Mouse (Mus musculus) forebrain, embryonic 10.5 days (tissue): ENCODE measurements around the gene Zfp791. TPM values are rescaled to one million over a fixed set of nuclear protein-coding genes. Genes with fewer than 3 reads are reported as not detected.
A peak's percentile ranks its signal among the peaks of the same experiment; 100 is the strongest.

ENCODE experiments used
- DNase-seq: peaks from one replicate; pipeline ENCODE4 v3.0.0-alpha.2; 2017; ENCODE audit warnings: low spot score; ENCODE audit errors: extremely low spot score
- H3K27ac ChIP-seq: fragments of 300-500 bp; sonication (generic); 2 replicates; pipeline ENCODE4 v1.5.1; 2016; ENCODE audit warnings: mild to moderate bottlenecking
- H3K27me3 ChIP-seq: fragments of 300-500 bp; sonication (generic); 2 replicates; pipeline ENCODE4 v1.6.1; 2016; ENCODE audit warnings: mild to moderate bottlenecking; ENCODE audit not compliant: poor library complexity, severe bottlenecking
- H3K36me3 ChIP-seq: fragments of 300-500 bp; sonication (generic); replicated peaks from 2 replicates; pipeline ENCODE4 v1.6.1; 2016; ENCODE audit warnings: mild to moderate bottlenecking, moderate library complexity
- H3K4me1 ChIP-seq: fragments of 300-500 bp; sonication (generic); 2 replicates; pipeline ENCODE4 v1.6.1; 2016
- H3K4me3 ChIP-seq: fragments of 300-500 bp; sonication (generic); 2 replicates; pipeline ENCODE4 v1.5.1; 2016; ENCODE audit warnings: mild to moderate bottlenecking, moderate library complexity
- H3K9me3 ChIP-seq: fragments of 300-500 bp; sonication (generic); 2 replicates; pipeline ENCODE4 v1.6.1; 2016; ENCODE audit warnings: mild to moderate bottlenecking, moderate library complexity
- WGBS: fragments of 180-500 bp; shearing (Covaris S2); methylation state at CpG from one replicate; pipeline ENCODE4 v1.1.7; 2016; 5-methylcytosine and 5-hydroxymethylcytosine counted together
- polyA plus RNA-seq: library from polyadenylated mRNA; unstranded; fragments of >200 nt; fragmentation: Nextera tagmentation; extraction: Ambion mirVana; gene quantifications from 2 replicates; pipeline ENCODE4 v1.2.1, GENCODE M21; 2016

Zfp791 gene
- polyA plus RNA-seq, 1 experiment from 2014 or later: 1.3 TPM

- under 1% methylated on average over 30 of the region's 30 CpGs for WGBS
- peak within 1 kb of the TSS; percentile 84 for H3K27ac ChIP-seq
- no peaks in the 10 kb centered on the region for H3K27me3 ChIP-seq
- peaks cover 48% of the 10 kb centered on the region for H3K4me1 ChIP-seq
- peak; percentile 73 for DNase-seq
- peaks cover 47% of the 10 kb centered on the region for H3K36me3 ChIP-seq
- H3K4me3 ChIP-seq: peak within 1 kb of the TSS; percentile 75
- no peaks in the 10 kb centered on the region for H3K9me3 ChIP-seq
Observed at GRCm38 (mm10) chr8:85080532-85081215, 42.2 kb downstream of the Zfp791 start, which contains the start of gene Wdr83os. Gene Wdr83os, plus strand, starts transcription at chr8:85080740.

GRCm38 (mm10) chr8:85080214-85080531, 42.7 kb downstream of the Zfp791 start:
- peaks cover 47% of the 10 kb centered on the region for H3K36me3 ChIP-seq
- H3K27ac ChIP-seq: peak overlapping the region; percentile 84
- DNase-seq: no peak
- H3K9me3 ChIP-seq: no peaks in the 10 kb centered on the region
- peaks cover 48% of the 10 kb centered on the region for H3K4me1 ChIP-seq
- no peaks in the 10 kb centered on the region for H3K27me3 ChIP-seq
- WGBS: 1% methylated on average over 25 of the region's 25 CpGs
- peak overlapping the region; percentile 75 for H3K4me3 ChIP-seq

GRCm38 (mm10) chr8:85076993-85077392, 45.9 kb downstream of the Zfp791 start:
- Histone ChIP-seq H3K27me3 (no peaks in the 10 kb centered on the region), H3K36me3 (peaks cover 66% of the 10 kb centered on the region), H3K27ac (no peak overlapping the region), H3K4me3 (peak overlapping the region; percentile 25; the same call in 1 of the 2 replicates), H3K4me1 (peaks cover 36% of the 10 kb centered on the region), H3K9me3 (no peaks in the 10 kb centered on the region)
- WGBS: 2% methylated on average over 2 of the region's 2 CpGs
- DNase-seq: peak; percentile 79

GRCm38 (mm10) chr8:85076001-85076400, 46.9 kb downstream of the Zfp791 start:
- H3K9me3 ChIP-seq: no peaks in the 10 kb centered on the region
- no peak overlapping the region for H3K4me3 ChIP-seq
- peaks cover 30% of the 10 kb centered on the region for H3K4me1 ChIP-seq
- 77% methylated on average over 9 of the region's 9 CpGs for WGBS
- no peaks in the 10 kb centered on the region for H3K27me3 ChIP-seq
- H3K36me3 ChIP-seq: peaks cover 66% of the 10 kb centered on the region
- DNase-seq: peak; percentile 41
- H3K27ac ChIP-seq: no peak overlapping the region

- H3K4me3 ChIP-seq: no peak overlapping the region
- no peaks in the 10 kb centered on the region for H3K9me3 ChIP-seq
- H3K27me3 ChIP-seq: no peaks in the 10 kb centered on the region
- 88% methylated on average over 10 of the region's 10 CpGs for WGBS
- H3K36me3 ChIP-seq: peaks cover 74% of the 10 kb centered on the region
- no peak for DNase-seq
- H3K4me1 ChIP-seq: peaks cover 31% of the 10 kb centered on the region
- H3K27ac ChIP-seq: no peak overlapping the region
Observed at GRCm38 (mm10) chr8:85074617-85075016, 48.3 kb downstream of the Zfp791 start.

- DNase-seq: no peak
- Histone ChIP-seq H3K9me3 (no peaks in the 10 kb centered on the region), H3K4me3 (no peak overlapping the region), H3K27ac (no peak overlapping the region), H3K27me3 (no peaks in the 10 kb centered on the region), H3K36me3 (peaks cover 71% of the 10 kb centered on the region), H3K4me1 (peaks cover 26% of the 10 kb centered on the region)
- 90% methylated on average over 10 of the region's 10 CpGs for WGBS
Observed at GRCm38 (mm10) chr8:85074167-85074566, 48.7 kb downstream of the Zfp791 start.

- Histone ChIP-seq H3K4me1 (peaks cover 24% of the 10 kb centered on the region), H3K27me3 (no peaks in the 10 kb centered on the region), H3K9me3 (no peaks in the 10 kb centered on the region), H3K27ac (no peak overlapping the region), H3K36me3 (peaks cover 60% of the 10 kb centered on the region), H3K4me3 (peak overlapping the region; percentile 91)
- DNase-seq: no peak
- 94% methylated on average over 15 of the region's 15 CpGs for WGBS
Observed at GRCm38 (mm10) chr8:85073041-85073612, 49.8 kb downstream of the Zfp791 start.

GRCm38 (mm10) chr8:85072364-85072929, 50.4 kb downstream of the Zfp791 start:
- H3K27me3 ChIP-seq: no peaks in the 10 kb centered on the region
- DNase-seq: no peak
- H3K27ac ChIP-seq: peak overlapping the region; percentile 93
- peaks cover 24% of the 10 kb centered on the region for H3K4me1 ChIP-seq
- H3K9me3 ChIP-seq: no peaks in the 10 kb centered on the region
- 42% methylated on average over 9 of the region's 9 CpGs for WGBS
- peak overlapping the region; percentile 91 for H3K4me3 ChIP-seq
- peaks cover 58% of the 10 kb centered on the region for H3K36me3 ChIP-seq

GRCm38 (mm10) chr8:85071514-85072281, 51.2 kb downstream of the Zfp791 start, which contains the start of gene Dhps:
Gene Dhps, plus strand, starts transcription at chr8:85071757.
- no peaks in the 10 kb centered on the region for H3K9me3 ChIP-seq
- peaks cover 54% of the 10 kb centered on the region for H3K36me3 ChIP-seq
- under 1% methylated on average over 68 of the region's 68 CpGs for WGBS
- DNase-seq: peak; percentile 91
- H3K27me3 ChIP-seq: no peaks in the 10 kb centered on the region
- peak within 1 kb of the TSS; percentile 93 for H3K27ac ChIP-seq
- peaks cover 24% of the 10 kb centered on the region for H3K4me1 ChIP-seq
- H3K4me3 ChIP-seq: peak within 1 kb of the TSS; percentile 91

GRCm38 (mm10) chr8:85071041-85071440, 51.9 kb downstream of the Zfp791 start:
- Histone ChIP-seq H3K4me1 (peaks cover 24% of the 10 kb centered on the region), H3K36me3 (peaks cover 54% of the 10 kb centered on the region), H3K9me3 (no peaks in the 10 kb centered on the region), H3K4me3 (peak overlapping the region; percentile 91), H3K27me3 (no peaks in the 10 kb centered on the region), H3K27ac (peak overlapping the region; percentile 93)
- 86% methylated on average over 5 of the region's 5 CpGs for WGBS
- DNase-seq: no peak

- H3K4me1 ChIP-seq: peaks cover 19% of the 10 kb centered on the region
- H3K27ac ChIP-seq: no peak within 1 kb of the TSS
- H3K27me3 ChIP-seq: no peaks in the 10 kb centered on the region
- DNase-seq: no peak
- H3K9me3 ChIP-seq: no peaks in the 10 kb centered on the region
- H3K36me3 ChIP-seq: peaks cover 39% of the 10 kb centered on the region
- H3K4me3 ChIP-seq: no peak within 1 kb of the TSS
Observed at GRCm38 (mm10) chr8:85067982-85068381, 54.9 kb downstream of the Zfp791 start, which contains the start of gene Gm5741. Gene Gm5741, minus strand, starts transcription at chr8:85067982.

GRCm38 (mm10) chr8:85067155-85067554, 55.7 kb downstream of the Zfp791 start:
- H3K4me3 ChIP-seq: no peak overlapping the region
- H3K27me3 ChIP-seq: no peaks in the 10 kb centered on the region
- no peaks in the 10 kb centered on the region for H3K9me3 ChIP-seq
- no peak for DNase-seq
- no peak overlapping the region for H3K27ac ChIP-seq
- WGBS: 96% methylated on average over 2 of the region's 2 CpGs
- H3K36me3 ChIP-seq: peaks cover 45% of the 10 kb centered on the region
- peaks cover 11% of the 10 kb centered on the region for H3K4me1 ChIP-seq
